Mouse (Mus musculus) lung, embryonic 14.5 days (tissue): ENCODE measurements around the gene Gm10778. TPM values are rescaled to one million over a fixed set of nuclear protein-coding genes. Genes with fewer than 3 reads are reported as not detected.

Experiments used
- ATAC-seq: fragments of 200-750 bp; cut with Nextera tagmentation; 2 replicates; pipeline ENCODE4 v1.8.0; 2017; ENCODE audit warnings: mild to moderate bottlenecking, moderate TSS enrichment, moderate library complexity; ENCODE audit not compliant: insufficient read depth
- DNase-seq: peaks from one replicate; pipeline ENCODE4 v3.0.0-alpha.2; 2015
- H3K27ac ChIP-seq: fragments of 300-500 bp; sonication (generic); 2 replicates; pipeline ENCODE4 v1.5.1; 2014; ENCODE audit warnings: low read depth, mild to moderate bottlenecking, moderate library complexity
- H3K27me3 ChIP-seq: fragments of 300-500 bp; sonication (generic); 2 replicates; pipeline ENCODE4 v1.6.1; 2014; ENCODE audit warnings: low read length, control low read depth; ENCODE audit not compliant: insufficient read depth
- H3K36me3 ChIP-seq: fragments of 300-500 bp; sonication (generic); 2 replicates; pipeline ENCODE4 v1.6.1; 2014; ENCODE audit warnings: control low read depth; ENCODE audit not compliant: insufficient read depth
- H3K4me1 ChIP-seq: fragments of 300-500 bp; sonication (generic); 2 replicates; pipeline ENCODE4 v1.6.1; 2014; ENCODE audit warnings: antibody characterized with exemption, control low read depth; ENCODE audit not compliant: insufficient read depth
- H3K4me2 ChIP-seq: fragments of 300-500 bp; sonication (generic); 2 replicates; pipeline ENCODE4 v1.6.1; 2014; ENCODE audit warnings: mild to moderate bottlenecking
- H3K4me3 ChIP-seq: fragments of 300-500 bp; sonication (generic); 2 replicates; pipeline ENCODE4 v1.5.1; 2014; ENCODE audit warnings: low read depth, low read length
- H3K9ac ChIP-seq: fragments of 300-500 bp; sonication (generic); 2 replicates; pipeline ENCODE4 v1.6.1; 2014
- H3K9me3 ChIP-seq: fragments of 300-500 bp; sonication (generic); 2 replicates; pipeline ENCODE4 v1.6.1; 2016; ENCODE audit warnings: low read depth, low read length, control low read depth
- CTCF ChIP-seq: IDR thresholded peaks from 2 replicates; pipeline ENCODE4 v1.5.1; 2016; ENCODE audit warnings: antibody characterized with exemption, low read depth
- WGBS: fragments of 180-500 bp; shearing (Covaris S2); extraction: QIAGEN DNeasy Blood & Tissue Kit; methylation state at CpG from one replicate; pipeline ENCODE4 v1.1.7; 2014; 5-methylcytosine and 5-hydroxymethylcytosine counted together
- polyA plus RNA-seq: library from polyadenylated mRNA; unstranded; fragments of >200 nt; fragmentation: Nextera tagmentation; extraction: Ambion mirVana; gene quantifications from 2 replicates; pipeline ENCODE4 v1.2.1, GENCODE M21; 2014

Gene Gm10778
- polyA plus RNA-seq, 1 experiment from 2014 or later: 4.0 TPM

- Histone ChIP-seq H3K4me3 (peak overlapping the region; percentile 67), H3K9me3 (no peaks in the 10 kb centered on the region), H3K27me3 (no peaks in the 10 kb centered on the region), H3K36me3 (no peaks in the 10 kb centered on the region), H3K4me2 (peak overlapping the region; percentile 92), H3K4me1 (0 out of 2 replicates have a peak, but pooled peaks cover 5% of the 10 kb centered on the region), H3K9ac (peak overlapping the region; percentile 94), H3K27ac (peak overlapping the region; percentile 95)
- ATAC-seq: peak; percentile 53; the same call in 1 of the 2 replicates
- no peak for TF ChIP-seq CTCF
- 17% methylated on average over 24 of the region's 24 CpGs for WGBS
- DNase-seq: peak; percentile 11
Measured at GRCm38 (mm10) chr10:81642648-81643448, 6.0 kb upstream of the Gm10778 start.

- ATAC-seq (peak; percentile 91), DNase-seq (peak; percentile 98)
- no peaks in the 10 kb centered on the region for H3K9me3 ChIP-seq
- H3K27me3 ChIP-seq: no peaks in the 10 kb centered on the region
- no peaks in the 10 kb centered on the region for H3K36me3 ChIP-seq
- H3K4me1 ChIP-seq: 0 out of 2 replicates have a peak, but pooled peaks cover 5% of the 10 kb centered on the region
- TF ChIP-seq CTCF: peak; percentile 56
- peak overlapping the region; percentile 92 for H3K4me2 ChIP-seq
- H3K4me3 ChIP-seq: peak overlapping the region; percentile 67
- H3K9ac ChIP-seq: peak overlapping the region; percentile 94
- H3K27ac ChIP-seq: peak overlapping the region; percentile 95
- under 1% methylated on average over 73 of the region's 75 CpGs for WGBS
Measured at GRCm38 (mm10) chr10:81643449-81644055, 5.3 kb upstream of the Gm10778 start.

GRCm38 (mm10) chr10:81644162-81644561, 4.7 kb upstream of the Gm10778 start:
- Histone ChIP-seq H3K36me3 (no peaks in the 10 kb centered on the region), H3K4me3 (peak overlapping the region; percentile 67), H3K9ac (peak overlapping the region; percentile 94), H3K4me1 (0 out of 2 replicates have a peak, but pooled peaks cover 5% of the 10 kb centered on the region), H3K27ac (peak overlapping the region; percentile 95), H3K4me2 (peak overlapping the region; percentile 92), H3K9me3 (no peaks in the 10 kb centered on the region), H3K27me3 (no peaks in the 10 kb centered on the region)
- no peak for TF ChIP-seq CTCF
- ATAC-seq: peak; percentile 6; the same call in 1 of the 2 replicates
- WGBS: 43% methylated on average over 2 of the region's 2 CpGs
- peak; percentile 14 for DNase-seq

- Histone ChIP-seq H3K4me3 (no peak overlapping the region), H3K4me2 (peak overlapping the region; percentile 92), H3K27ac (no peak overlapping the region), H3K27me3 (no peaks in the 10 kb centered on the region), H3K9ac (no peak overlapping the region), H3K36me3 (no peaks in the 10 kb centered on the region), H3K9me3 (no peaks in the 10 kb centered on the region), H3K4me1 (0 out of 2 replicates have a peak, but pooled peaks cover 5% of the 10 kb centered on the region)
- TF ChIP-seq CTCF: no peak
- ATAC-seq (no peak), DNase-seq (no peak)
- WGBS: 82% methylated on average over 18 of the region's 18 CpGs
Measured at GRCm38 (mm10) chr10:81644716-81645115, 4.1 kb upstream of the Gm10778 start.

GRCm38 (mm10) chr10:81645391-81645790, 3.5 kb upstream of the Gm10778 start:
- DNase-seq: no peak
- 90% methylated on average over 4 of the region's 4 CpGs for WGBS
- ATAC-seq: no peak

GRCm38 (mm10) chr10:81646015-81646555, 2.8 kb upstream of the Gm10778 start:
- Histone ChIP-seq H3K4me2 (no peak overlapping the region), H3K36me3 (no peaks in the 10 kb centered on the region), H3K4me1 (0 out of 2 replicates have a peak, but pooled peaks cover 5% of the 10 kb centered on the region), H3K27me3 (no peaks in the 10 kb centered on the region), H3K9me3 (no peaks in the 10 kb centered on the region), H3K9ac (no peak overlapping the region), H3K4me3 (no peak overlapping the region), H3K27ac (no peak overlapping the region)
- WGBS: 74% methylated on average over 7 of the region's 7 CpGs
- DNase-seq: no peak
- no peak for ATAC-seq
- no peak for TF ChIP-seq CTCF

More at GRCm38 (mm10) chr10:81645391-81645790, 3.5 kb upstream of the Gm10778 start:
- Histone ChIP-seq H3K27ac (no peak overlapping the region), H3K9ac (no peak overlapping the region), H3K9me3 (no peaks in the 10 kb centered on the region), H3K4me1 (0 out of 2 replicates have a peak, but pooled peaks cover 5% of the 10 kb centered on the region), H3K4me3 (no peak overlapping the region), H3K27me3 (no peaks in the 10 kb centered on the region), H3K4me2 (no peak overlapping the region), H3K36me3 (no peaks in the 10 kb centered on the region)
- no peak for TF ChIP-seq CTCF
